Mouse (Mus musculus): Measurements from ENCODE around the gene Adcy6. TPM values are rescaled to one million over a fixed set of nuclear protein-coding genes. Genes with fewer than 3 reads are reported as not detected.

The Adcy6 gene
- polyA plus RNA-seq, 1 experiment from 2014 or later: 10.1 TPM

DNA sequence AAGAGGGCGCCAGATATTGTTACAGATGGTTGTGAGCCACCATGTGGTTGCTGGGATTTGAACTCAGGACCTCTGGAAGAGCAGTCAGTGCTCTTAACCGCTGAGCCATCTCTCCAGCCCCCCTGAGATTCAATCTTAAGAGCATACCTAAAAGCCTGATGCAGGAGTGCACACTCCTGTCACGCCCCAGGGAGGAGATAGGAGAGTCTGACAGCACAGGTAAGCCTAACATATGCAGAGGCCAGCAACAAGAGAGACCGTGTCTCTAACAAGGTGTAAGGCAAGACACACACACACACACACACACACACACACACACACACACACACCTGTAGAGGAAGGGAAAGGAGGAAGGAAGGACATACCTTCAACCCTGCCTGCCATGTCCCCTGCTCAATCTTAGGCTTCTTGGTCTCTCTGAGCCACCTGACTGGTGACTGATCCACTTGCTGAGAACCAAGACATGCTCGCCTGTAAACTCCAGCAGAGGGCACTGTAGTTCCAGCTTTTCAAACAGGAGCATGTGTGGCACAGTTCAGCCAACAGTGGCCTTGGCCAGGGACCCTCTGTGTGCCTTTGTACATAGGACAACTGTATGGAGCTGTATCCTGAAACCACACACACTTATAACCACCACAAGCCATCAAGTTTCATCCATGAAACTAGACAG, 29.9 kb downstream of the Adcy6 start:
- H3K27ac ChIP-seq (ENCODE audit: low read depth, low read length): no peak overlapping the region
- no peak overlapping the region for H3K9ac ChIP-seq (ENCODE audit: low read depth, low read length)
- WGBS: 38% methylated on average over 5 of the region's 5 CpGs
- no peaks in the 10 kb centered on the region for H3K9me3 ChIP-seq (ENCODE audit: control insufficient read depth, low read length)
- H3K4me3 ChIP-seq (ENCODE audit: low read length): no peak overlapping the region
- H3K4me2 ChIP-seq (ENCODE audit: low read length): no peak overlapping the region
- no peaks in the 10 kb centered on the region for H3K36me3 ChIP-seq (ENCODE audit: control insufficient read depth, insufficient read depth, low read length)
- H3K27me3 ChIP-seq (replicated peaks; ENCODE audit: control insufficient read depth, insufficient read depth, low read length): no peaks in the 10 kb centered on the region
- H3K4me1 ChIP-seq (ENCODE audit: control insufficient read depth, insufficient read depth, low read depth, low read length): no peaks in the 10 kb centered on the region
- ATAC-seq: peak; percentile 84

GRCm38 (mm10) chr15:98579310-98579709, 30.6 kb downstream of the Adcy6 start:
- Histone ChIP-seq H3K4me2 (ENCODE audit: low read length) (no peak overlapping the region), H3K27me3 (replicated peaks; ENCODE audit: control insufficient read depth, insufficient read depth, low read length) (no peaks in the 10 kb centered on the region), H3K9ac (ENCODE audit: low read depth, low read length) (no peak overlapping the region), H3K27ac (ENCODE audit: low read depth, low read length) (no peak overlapping the region), H3K4me3 (ENCODE audit: low read length) (no peak overlapping the region), H3K36me3 (ENCODE audit: control insufficient read depth, insufficient read depth, low read length) (no peaks in the 10 kb centered on the region), H3K4me1 (ENCODE audit: control insufficient read depth, insufficient read depth, low read depth, low read length) (no peaks in the 10 kb centered on the region), H3K9me3 (ENCODE audit: control insufficient read depth, low read length) (no peaks in the 10 kb centered on the region)
- 71% methylated on average over 2 of the region's 2 CpGs for WGBS
- ATAC-seq: no peak

DNA sequence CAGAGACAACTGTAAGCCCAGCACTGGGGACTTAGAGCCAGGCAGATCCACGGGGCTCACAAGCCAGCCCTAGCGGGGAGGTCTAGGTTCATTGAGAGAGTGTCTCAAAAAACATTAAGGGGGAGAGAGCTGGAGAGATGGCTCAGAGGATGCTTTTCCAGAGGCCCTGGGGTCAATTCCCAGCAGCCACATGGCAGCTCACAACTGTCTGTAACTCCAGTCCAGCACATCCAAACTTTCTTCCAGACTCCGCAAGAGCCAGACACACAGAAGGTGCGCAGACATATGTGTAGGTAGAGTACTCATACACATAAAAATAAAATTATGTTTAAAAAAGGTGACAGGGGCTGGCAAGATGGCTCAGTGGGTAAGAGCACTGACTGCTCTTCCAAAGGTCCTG, 36.6 kb downstream of the Adcy6 start:
- no peaks in the 10 kb centered on the region for H3K9me3 ChIP-seq (ENCODE audit: control insufficient read depth, low read length)
- no peak overlapping the region for H3K9ac ChIP-seq (ENCODE audit: low read depth, low read length)
- H3K4me1 ChIP-seq (ENCODE audit: control insufficient read depth, insufficient read depth, low read depth, low read length): peaks cover 7% of the 10 kb centered on the region; the same call in 1 of the 2 replicates
- H3K27ac ChIP-seq (ENCODE audit: low read depth, low read length): no peak overlapping the region
- WGBS: 81% methylated on average over 4 of the region's 4 CpGs
- no peak overlapping the region for H3K4me2 ChIP-seq (ENCODE audit: low read length)
- no peak for ATAC-seq
- H3K27me3 ChIP-seq (replicated peaks; ENCODE audit: control insufficient read depth, insufficient read depth, low read length): no peaks in the 10 kb centered on the region
- H3K36me3 ChIP-seq (ENCODE audit: control insufficient read depth, insufficient read depth, low read length): no peaks in the 10 kb centered on the region
- H3K4me3 ChIP-seq (ENCODE audit: low read length): no peak overlapping the region

DNA sequence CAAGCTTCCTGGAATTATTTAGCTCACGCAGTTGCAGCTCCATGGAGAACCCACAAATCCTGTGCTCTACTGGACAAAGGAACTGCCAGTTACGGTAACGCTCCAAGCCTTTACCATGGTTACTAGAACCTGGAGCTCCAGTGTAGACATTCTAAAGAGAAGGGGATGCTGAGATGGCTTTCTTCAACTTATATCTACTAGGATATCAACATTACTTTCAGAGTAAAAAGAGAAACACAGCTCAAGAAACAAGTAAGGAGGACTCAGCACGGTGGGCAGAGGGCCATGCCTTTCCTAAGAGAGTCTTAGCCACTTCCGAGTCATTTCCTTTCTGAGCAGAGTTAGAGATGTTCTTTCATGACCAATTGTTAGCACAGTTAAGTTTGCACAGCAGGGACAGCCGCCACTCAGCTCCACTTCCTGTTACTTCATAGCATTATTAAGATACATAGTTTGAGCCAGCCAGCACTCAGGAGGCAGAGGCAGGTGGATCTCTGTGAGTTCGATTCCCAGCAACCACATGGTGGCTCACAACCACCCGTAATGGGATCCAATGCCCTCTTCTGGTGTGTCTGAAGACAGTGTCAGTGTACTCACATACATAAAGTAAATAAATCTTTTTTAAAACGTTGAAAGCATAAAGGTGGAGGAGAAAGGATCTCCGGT, 38.9 kb downstream of the Adcy6 start, which contains the start of the genes Ccnt1 and 4930415O20Rik:
Gene Ccnt1 (minus strand): TSS at position 51 of the 666 bp plus-strand sequence.
Gene 4930415O20Rik (plus strand): TSS at position 132 of the 666 bp plus-strand sequence.
- H3K9me3 ChIP-seq (ENCODE audit: control insufficient read depth, low read length): no peaks in the 10 kb centered on the region
- no peak for ATAC-seq
- H3K4me1 ChIP-seq (ENCODE audit: control insufficient read depth, insufficient read depth, low read depth, low read length): peaks cover 12% of the 10 kb centered on the region
- WGBS: 84% methylated on average over 10 of the region's 10 CpGs
- H3K36me3 ChIP-seq (ENCODE audit: control insufficient read depth, insufficient read depth, low read length): no peaks in the 10 kb centered on the region
- no peaks in the 10 kb centered on the region for H3K27me3 ChIP-seq (replicated peaks; ENCODE audit: control insufficient read depth, insufficient read depth, low read length)
- H3K27ac ChIP-seq (ENCODE audit: low read depth, low read length): no peak within 1 kb of the TSS
- no peak within 1 kb of the TSS for H3K9ac ChIP-seq (ENCODE audit: low read depth, low read length)
- no peak within 1 kb of the TSS for H3K4me3 ChIP-seq (ENCODE audit: low read length)
- H3K4me2 ChIP-seq (ENCODE audit: low read length): no peak within 1 kb of the TSS

DNA sequence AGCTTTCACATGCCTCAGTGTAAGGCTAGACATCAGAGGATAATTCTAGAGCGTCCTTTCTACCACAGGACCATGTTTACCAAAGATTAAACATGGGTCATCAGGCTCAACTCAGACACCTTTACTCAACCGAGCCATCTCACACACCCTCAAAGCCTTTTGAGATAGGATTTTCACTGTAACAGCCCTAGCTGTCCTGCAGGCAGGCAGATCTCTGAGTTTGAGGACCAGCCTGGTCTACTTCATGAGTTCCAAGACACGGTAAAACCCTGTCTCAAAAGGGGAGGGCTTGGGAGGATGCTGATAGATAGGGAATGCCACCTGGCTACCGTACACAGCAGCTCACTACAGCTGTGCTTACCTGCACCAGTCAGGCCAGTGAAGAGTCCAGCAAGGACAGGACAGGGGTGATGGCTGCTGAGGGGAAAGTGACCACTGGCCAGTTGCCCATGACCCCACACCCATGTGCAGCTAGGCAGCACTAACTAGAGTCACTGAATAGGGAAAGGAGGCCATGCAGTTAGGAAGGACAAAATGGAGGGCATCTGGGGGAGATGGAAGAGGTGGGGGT, 40.0 kb downstream of the Adcy6 start:
- H3K4me3 ChIP-seq (ENCODE audit: low read length): no peak overlapping the region
- no peak overlapping the region for H3K27ac ChIP-seq (ENCODE audit: low read depth, low read length)
- WGBS: 86% methylated on average over 4 of the region's 4 CpGs
- H3K9ac ChIP-seq (ENCODE audit: low read depth, low read length): no peak overlapping the region
- peaks cover 22% of the 10 kb centered on the region for H3K4me1 ChIP-seq (ENCODE audit: control insufficient read depth, insufficient read depth, low read depth, low read length)
- H3K4me2 ChIP-seq (ENCODE audit: low read length): no peak overlapping the region
- no peaks in the 10 kb centered on the region for H3K27me3 ChIP-seq (replicated peaks; ENCODE audit: control insufficient read depth, insufficient read depth, low read length)
- H3K36me3 ChIP-seq (ENCODE audit: control insufficient read depth, insufficient read depth, low read length): no peaks in the 10 kb centered on the region
- ATAC-seq: no peak
- H3K9me3 ChIP-seq (ENCODE audit: control insufficient read depth, low read length): no peaks in the 10 kb centered on the region

DNA sequence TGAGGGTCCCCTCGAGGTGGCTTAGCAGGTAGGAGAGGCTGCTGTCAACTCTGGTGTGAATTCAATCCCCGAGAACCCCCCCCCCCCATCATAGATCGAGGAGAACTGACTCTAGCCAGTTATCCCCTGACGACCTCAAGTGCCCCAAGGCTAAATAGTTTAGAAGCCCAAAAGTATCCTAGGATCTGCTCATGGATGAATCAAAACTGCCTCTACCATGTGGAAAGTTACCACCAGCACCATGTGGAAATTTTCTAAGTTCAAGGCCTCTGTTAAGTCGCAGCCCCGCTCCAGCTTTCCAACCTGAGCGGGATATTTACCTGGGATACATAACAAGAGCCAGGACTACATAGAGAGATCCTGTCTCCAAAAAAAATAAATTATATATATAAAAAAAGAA, 40.7 kb downstream of the Adcy6 start:
- no peaks in the 10 kb centered on the region for H3K36me3 ChIP-seq (ENCODE audit: control insufficient read depth, insufficient read depth, low read length)
- WGBS: 74% methylated on average over 7 of the region's 7 CpGs
- peaks cover 22% of the 10 kb centered on the region for H3K4me1 ChIP-seq (ENCODE audit: control insufficient read depth, insufficient read depth, low read depth, low read length)
- no peaks in the 10 kb centered on the region for H3K9me3 ChIP-seq (ENCODE audit: control insufficient read depth, low read length)
- no peak overlapping the region for H3K4me3 ChIP-seq (ENCODE audit: low read length)
- no peak overlapping the region for H3K27ac ChIP-seq (ENCODE audit: low read depth, low read length)
- H3K4me2 ChIP-seq (ENCODE audit: low read length): peak overlapping the region; percentile 63
- H3K27me3 ChIP-seq (replicated peaks; ENCODE audit: control insufficient read depth, insufficient read depth, low read length): no peaks in the 10 kb centered on the region
- ATAC-seq: no peak
- H3K9ac ChIP-seq (ENCODE audit: low read depth, low read length): peak overlapping the region; percentile 84

DNA sequence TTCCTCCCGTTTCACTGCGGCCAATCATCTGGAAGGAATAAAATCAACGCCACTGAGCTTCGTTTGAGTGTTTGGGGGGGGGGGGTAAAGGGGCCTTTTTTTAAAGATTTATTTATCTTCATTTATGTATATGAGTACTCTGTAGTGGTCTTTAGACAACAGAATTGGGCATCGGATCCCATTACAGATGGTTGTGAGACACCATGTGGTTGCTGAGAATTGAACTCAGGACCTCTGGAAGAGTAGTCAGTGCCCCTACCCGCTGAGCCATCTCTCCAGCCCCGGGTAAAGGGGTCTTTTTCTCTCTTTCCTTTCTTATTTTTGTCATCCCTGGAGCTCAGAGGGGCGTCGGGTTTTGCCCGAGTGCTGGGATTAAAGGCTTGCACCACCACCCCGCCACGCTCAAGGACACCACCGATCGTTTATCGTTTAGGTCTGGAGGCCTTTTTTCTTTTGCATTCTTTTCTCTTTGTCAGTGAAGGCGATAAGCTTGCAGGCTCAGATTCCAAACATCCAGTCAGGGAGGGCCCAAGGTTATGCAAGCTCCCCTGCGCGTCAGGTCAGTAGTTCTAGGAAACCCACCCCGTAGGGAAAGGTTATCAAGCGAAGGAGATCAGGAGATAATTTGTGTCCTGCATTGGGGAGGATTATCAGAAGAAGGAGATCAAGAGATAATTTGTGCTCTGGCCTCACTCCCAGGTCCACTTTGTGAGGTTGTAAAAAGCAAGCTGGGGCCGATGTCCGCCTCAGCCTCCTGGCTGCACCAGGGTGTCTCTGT, 41.4 kb downstream of the Adcy6 start:
- 0 out of 2 replicates have a peak, but pooled peaks have one; percentile 14 for ATAC-seq
- no peaks in the 10 kb centered on the region for H3K9me3 ChIP-seq (ENCODE audit: control insufficient read depth, low read length)
- H3K36me3 ChIP-seq (ENCODE audit: control insufficient read depth, insufficient read depth, low read length): no peaks in the 10 kb centered on the region
- peak overlapping the region; percentile 75 for H3K4me3 ChIP-seq (ENCODE audit: low read length)
- peak overlapping the region; percentile 91 for H3K27ac ChIP-seq (ENCODE audit: low read depth, low read length)
- H3K27me3 ChIP-seq (replicated peaks; ENCODE audit: control insufficient read depth, insufficient read depth, low read length): no peaks in the 10 kb centered on the region
- peak overlapping the region; percentile 63 for H3K4me2 ChIP-seq (ENCODE audit: low read length)
- 12% methylated on average over 22 of the region's 22 CpGs for WGBS
- H3K4me1 ChIP-seq (ENCODE audit: control insufficient read depth, insufficient read depth, low read depth, low read length): peaks cover 22% of the 10 kb centered on the region
- peak overlapping the region; percentile 84 for H3K9ac ChIP-seq (ENCODE audit: low read depth, low read length)

- no peaks in the 10 kb centered on the region for H3K9me3 ChIP-seq (ENCODE audit: control insufficient read depth, low read length)
- H3K4me2 ChIP-seq (ENCODE audit: low read length): peak overlapping the region; percentile 88
- H3K27ac ChIP-seq (ENCODE audit: low read depth, low read length): peak overlapping the region; percentile 91
- peak overlapping the region; percentile 75 for H3K4me3 ChIP-seq (ENCODE audit: low read length)
- ATAC-seq: peak; percentile 98
- peaks cover 22% of the 10 kb centered on the region for H3K4me1 ChIP-seq (ENCODE audit: control insufficient read depth, insufficient read depth, low read depth, low read length)
- H3K9ac ChIP-seq (ENCODE audit: low read depth, low read length): peak overlapping the region; percentile 84
- no peaks in the 10 kb centered on the region for H3K27me3 ChIP-seq (replicated peaks; ENCODE audit: control insufficient read depth, insufficient read depth, low read length)
- WGBS: under 1% methylated on average over 88 of the region's 88 CpGs
- peaks cover 5% of the 10 kb centered on the region for H3K36me3 ChIP-seq (ENCODE audit: control insufficient read depth, insufficient read depth, low read length)
These were observed 42.4 kb downstream of the Adcy6 start for GRCm38 (mm10) chr15:98567278-98568134.

Data from hindbrain, embryonic 16.5 days (tissue).